Mouse (Mus musculus) mouse embryonic stem cell (cell line): Measurements from ENCODE around the gene Ints5.

Experiments
- in situ Hi-C, 2 experiments: fragments of 300-500 bp; cut with MboI; formaldehyde crosslinking; loops; 1 replicate in 1 of 2; 3 replicates in 1 of 2; pipeline ENCODE4 v1.14.3; 2019 to 2020; ENCODE audit warnings: low sequenced_read_pairs in 2 of 2, low pct_unique_long_range_greater_than_20kb in 1 of 2, mixed read lengths in 1 of 2; ENCODE audit not compliant: unreplicated experiment in 1 of 2

Gene Ints5

GRCm38 (mm10) chr19:8920073-8920736 is 27.4 kb downstream of the Ints5 start, which contains the start of gene B3gat3:
B3gat3 (plus strand) TSS chr19:8920374.
- in situ Hi-C loops = no loop called here

- in situ Hi-C loops = no loop called here
Observed at GRCm38 (mm10) chr19:8920836-8921291, 28.1 kb downstream of the Ints5 start.

- in situ Hi-C loops = no loop called here
Observed at GRCm38 (mm10) chr19:8921741-8922140, 28.9 kb downstream of the Ints5 start.

- in situ Hi-C loops = loop anchor here in 1 of 2 experiments (25.0 kb wide), 1 partner anchor 1686 kb away; the partner anchor contains the start of genes Ddb1 and Tkfc
Observed at GRCm38 (mm10) chr19:8926766-8927165, 34.0 kb downstream of the Ints5 start.

GRCm38 (mm10) chr19:8927891-8928525 is 35.2 kb downstream of the Ints5 start:
- in situ Hi-C loops = loop anchor here in 1 of 2 experiments (25.0 kb wide), 1 partner anchor 1684 kb away; the partner anchor contains the start of genes Ddb1 and Tkfc

GRCm38 (mm10) chr19:8928689-8929223 is 36.0 kb downstream of the Ints5 start:
- in situ Hi-C loops = loop anchor here in 1 of 2 experiments (25.0 kb wide), 1 partner anchor 1684 kb away; the partner anchor contains the start of genes Ddb1 and Tkfc

- in situ Hi-C loops = loop anchor here in 1 of 2 experiments (25.0 kb wide), 1 partner anchor 1683 kb away; the partner anchor contains the start of genes Ddb1 and Tkfc
Observed at GRCm38 (mm10) chr19:8929224-8930088, 36.7 kb downstream of the Ints5 start, which contains the start of the genes Rom1 and Eml3. Rom1 (minus strand) TSS chr19:8929356. Eml3 (plus strand) TSS chr19:8929552.

- in situ Hi-C loops = loop anchor here in 1 of 2 experiments (25.0 kb wide), 1 partner anchor 1682 kb away; the partner anchor contains the start of genes Ddb1 and Tkfc
Observed at GRCm38 (mm10) chr19:8930117-8930516, 37.3 kb downstream of the Ints5 start.

GRCm38 (mm10) chr19:8930771-8931170 is 38.0 kb downstream of the Ints5 start:
- in situ Hi-C loops = loop anchor here in 1 of 2 experiments (25.0 kb wide), 1 partner anchor 1682 kb away; the partner anchor contains the start of genes Ddb1 and Tkfc

GRCm38 (mm10) chr19:8936736-8937135 is 43.9 kb downstream of the Ints5 start:
- in situ Hi-C loops = loop anchor here in 1 of 2 experiments (25.0 kb wide), 1 partner anchor 1676 kb away; the partner anchor contains the start of genes Ddb1 and Tkfc

GRCm38 (mm10) chr19:8940526-8941133 is 47.8 kb downstream of the Ints5 start:
- in situ Hi-C loops = loop anchor here in 1 of 2 experiments (25.0 kb wide), 1 partner anchor 1672 kb away; the partner anchor contains the start of genes Ddb1 and Tkfc

- in situ Hi-C loops = loop anchor here in 1 of 2 experiments (25.0 kb wide), 1 partner anchor 1671 kb away; the partner anchor contains the start of genes Ddb1 and Tkfc
Observed at GRCm38 (mm10) chr19:8941136-8941514, 48.3 kb downstream of the Ints5 start.

GRCm38 (mm10) chr19:8941515-8942217 is 48.9 kb downstream of the Ints5 start, which contains the start of gene Mta2:
Mta2 (plus strand) TSS chr19:8941875.
- in situ Hi-C loops = loop anchor here in 1 of 2 experiments (25.0 kb wide), 1 partner anchor 1671 kb away; the partner anchor contains the start of genes Ddb1 and Tkfc

- in situ Hi-C loops = loop anchor here in 1 of 2 experiments (25.0 kb wide), 1 partner anchor 1670 kb away; the partner anchor contains the start of genes Ddb1 and Tkfc
Observed at GRCm38 (mm10) chr19:8942276-8942964, 49.6 kb downstream of the Ints5 start.

- in situ Hi-C loops = loop anchor here in 1 of 2 experiments (25.0 kb wide), 1 partner anchor 1669 kb away; the partner anchor contains the start of genes Ddb1 and Tkfc
Observed at GRCm38 (mm10) chr19:8943047-8943446, 50.2 kb downstream of the Ints5 start.

- in situ Hi-C loops = loop anchor here in 1 of 2 experiments (25.0 kb wide), 1 partner anchor 1668 kb away; the partner anchor contains the start of genes Ddb1 and Tkfc
Observed at GRCm38 (mm10) chr19:8944062-8944461, 51.3 kb downstream of the Ints5 start.
